Mouse (Mus musculus): ENCODE data around the gene Slc38a9.
A peak's percentile ranks its signal among the peaks of the same experiment; 100 is the strongest.

The Slc38a9 gene

DNA sequence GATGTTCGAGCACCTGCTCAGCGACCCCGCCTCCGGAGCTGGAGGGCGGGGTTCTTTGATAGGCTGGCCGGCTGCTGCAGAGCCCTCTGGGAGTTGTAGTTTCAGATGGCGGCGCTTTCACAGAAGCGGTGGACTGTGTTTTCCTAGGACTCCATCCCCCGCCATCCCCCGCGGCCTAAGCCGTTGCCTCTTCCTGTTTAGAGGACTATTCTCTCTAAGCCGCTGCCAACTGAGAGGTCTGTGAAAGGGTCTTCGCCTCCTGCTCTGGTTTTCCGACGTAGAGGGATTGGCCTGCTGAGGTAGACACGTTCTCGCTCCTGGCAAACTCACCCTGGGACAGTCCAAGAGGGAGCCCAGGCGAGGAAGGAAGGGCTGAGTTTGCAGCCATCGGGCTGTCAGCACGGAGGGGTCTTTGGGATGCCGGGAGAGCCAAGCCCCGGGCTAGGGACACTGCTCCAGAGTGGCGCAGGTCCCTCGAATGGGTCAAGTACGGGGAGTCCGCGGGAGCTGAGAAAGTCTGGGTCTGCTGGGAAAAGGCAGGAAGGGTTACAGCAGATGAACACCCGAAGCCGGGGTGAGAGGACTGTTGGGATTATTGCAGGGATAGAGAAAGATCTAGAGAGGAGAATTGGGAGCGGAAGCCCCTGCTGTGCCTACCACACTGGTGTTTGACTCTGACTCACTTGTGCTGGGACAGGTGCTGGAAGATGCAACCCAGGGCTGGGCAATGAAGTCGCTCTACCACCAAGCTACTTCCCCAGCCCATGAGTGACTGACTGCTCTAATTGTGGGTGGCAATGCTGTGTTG, at the start of gene Slc38a9:
Gene Slc38a9, plus strand, starts transcription at position 178 of the 808 bp plus-strand sequence.
- peak; percentile 93 for DNase-seq (ENCODE audit: low read depth)

DNA sequence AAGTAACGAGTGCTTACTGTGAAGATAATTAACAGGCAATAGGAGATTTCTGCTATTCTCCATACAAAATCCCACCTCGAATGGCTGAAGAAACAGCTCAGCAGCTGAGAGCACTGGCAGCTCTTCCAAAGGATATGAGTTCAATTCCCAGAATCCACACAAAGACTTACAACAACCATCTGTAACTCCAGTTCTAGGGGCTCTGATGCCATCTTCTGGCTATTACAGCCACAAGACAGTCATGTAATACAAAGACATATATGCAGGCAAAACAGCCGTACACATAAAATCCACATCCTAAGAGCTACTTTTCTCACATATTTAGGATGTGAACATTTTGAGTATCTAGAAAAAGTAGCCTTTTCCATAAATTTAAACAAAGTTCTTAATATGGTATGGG, 39.0 kb upstream of the Slc38a9 start:
- DNase-seq (ENCODE audit: low read depth): no peak

DNA sequence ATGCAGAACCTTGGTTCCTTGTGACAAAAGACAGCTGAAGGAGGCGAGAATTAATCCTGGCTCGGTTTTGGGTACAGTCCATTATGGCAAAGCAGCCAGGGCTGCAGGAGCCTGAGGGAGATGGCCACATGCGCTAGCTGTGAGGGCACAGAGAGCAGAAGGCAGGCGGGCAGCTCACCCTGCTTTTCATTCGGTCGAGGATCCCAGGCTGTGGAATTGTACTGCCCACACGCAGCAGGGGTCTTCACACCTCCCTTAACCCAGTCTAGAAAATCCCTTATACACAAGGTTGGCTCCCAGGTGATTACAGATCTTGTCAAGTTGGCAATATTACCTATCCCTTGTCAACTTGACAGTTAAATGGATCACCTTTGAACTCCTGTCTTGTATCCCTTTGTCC, 36.9 kb upstream of the Slc38a9 start:
- DNase-seq (ENCODE audit: low read depth): no peak

DNA sequence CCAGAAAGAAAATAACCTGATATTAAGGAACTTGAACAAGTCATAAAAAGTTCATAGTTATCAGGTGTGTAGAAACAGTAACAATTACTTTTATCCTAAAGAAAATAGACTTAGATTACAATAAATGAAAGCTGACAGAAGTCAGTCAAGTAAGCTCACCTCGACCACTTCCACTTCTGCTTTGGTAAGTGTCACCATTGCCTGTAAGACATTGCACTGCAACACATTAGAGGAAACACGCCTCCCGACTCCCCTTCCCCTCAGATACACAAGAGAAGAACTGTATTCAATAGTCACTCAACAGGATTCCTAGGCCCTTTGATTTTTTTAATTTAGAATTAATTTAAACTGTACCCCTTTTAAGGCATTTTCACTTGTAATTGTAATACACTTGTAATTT, 35.9 kb upstream of the Slc38a9 start:
- no peak for DNase-seq (ENCODE audit: low read depth)

DNA sequence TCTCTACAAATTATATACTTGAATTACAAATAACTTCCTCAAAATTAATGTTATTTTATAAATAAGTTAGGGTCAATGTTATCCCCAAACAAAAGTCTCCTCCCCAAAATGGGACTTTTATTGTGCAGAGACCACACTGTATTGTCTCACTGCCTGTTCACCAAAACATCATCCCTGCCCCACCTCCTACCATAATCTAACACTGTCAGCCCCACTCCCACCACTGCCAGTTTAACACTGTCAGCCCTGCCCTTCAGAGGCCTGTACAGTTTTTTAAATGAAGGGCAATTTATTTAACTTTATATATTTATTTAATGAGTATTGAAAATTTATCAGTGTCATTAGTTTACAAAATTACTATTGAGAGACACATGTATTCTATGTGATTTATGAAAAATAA, 35.0 kb upstream of the Slc38a9 start:
- no peak for DNase-seq (ENCODE audit: low read depth)

DNA sequence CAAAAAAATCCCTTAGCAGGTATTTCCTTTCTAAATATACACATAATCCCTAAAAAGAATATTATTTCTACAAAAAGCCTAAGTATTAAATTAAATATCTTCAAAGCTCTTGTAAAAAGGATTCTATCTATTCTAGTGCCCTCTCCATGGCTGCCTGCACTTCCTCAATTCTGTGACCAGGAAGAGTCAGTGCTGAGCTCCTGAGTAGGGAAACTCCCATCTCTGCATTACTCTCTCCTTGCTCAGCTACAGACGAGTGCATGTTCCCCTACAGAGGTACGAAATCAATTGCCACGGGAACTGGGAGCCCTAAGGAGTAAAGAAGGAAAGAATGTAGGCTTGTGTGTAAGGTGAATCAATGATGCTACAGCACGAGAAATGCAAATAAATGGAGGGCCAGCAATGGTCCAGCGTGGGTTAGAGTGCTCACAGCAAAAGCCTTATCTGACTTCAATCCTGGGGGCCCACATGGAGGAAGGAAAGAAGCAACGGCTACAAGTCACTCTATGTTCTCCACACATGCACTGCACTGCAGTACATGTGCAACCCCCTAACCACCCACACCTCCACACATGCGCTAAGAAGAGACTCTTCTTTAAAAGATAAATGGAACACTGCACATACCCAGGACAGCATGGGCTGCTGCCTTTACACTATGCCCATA, 25.2 kb upstream of the Slc38a9 start:
- DNase-seq (ENCODE audit: low read depth): no peak

DNA sequence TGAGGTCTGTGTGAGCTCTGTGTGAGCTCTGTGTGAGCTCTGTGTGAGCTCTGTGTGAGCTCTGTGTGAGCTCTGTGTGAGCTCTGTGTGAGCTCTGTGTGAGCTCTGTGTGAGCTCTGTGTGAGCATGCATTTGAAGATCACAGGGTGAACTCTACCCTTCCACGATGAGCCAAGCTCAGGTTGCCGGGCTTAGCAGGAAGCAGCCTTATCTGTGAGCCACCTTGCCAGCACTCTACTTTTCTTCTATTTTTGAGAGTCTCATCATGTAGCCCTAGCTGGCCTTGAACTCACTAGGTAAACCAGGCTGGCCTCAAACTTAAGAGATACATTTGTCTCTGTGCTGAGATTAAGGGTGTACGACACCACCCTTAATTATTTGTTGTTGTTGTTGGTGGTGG, 24.1 kb upstream of the Slc38a9 start:
- no peak for DNase-seq (ENCODE audit: low read depth)

DNA sequence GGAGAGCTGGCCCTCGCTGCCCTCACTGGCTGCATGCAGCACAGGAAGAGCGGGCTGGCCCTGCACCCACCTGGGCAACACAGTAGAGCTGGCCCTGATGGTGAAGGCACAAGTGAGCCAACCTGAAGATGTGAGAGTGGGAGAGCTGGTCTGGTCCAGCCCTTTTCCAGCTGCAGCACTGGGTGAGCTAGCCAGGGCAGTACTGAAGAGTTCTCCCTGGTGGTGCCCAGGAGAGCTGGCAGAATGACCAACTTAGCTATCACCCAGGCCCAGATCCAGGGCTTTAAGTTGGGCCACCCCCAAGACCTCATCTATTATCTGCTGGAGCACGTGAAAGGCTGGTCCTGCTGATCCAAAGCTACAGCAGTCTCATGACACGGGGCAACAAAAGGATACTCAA, 21.4 kb upstream of the Slc38a9 start:
- DNase-seq (ENCODE audit: low read depth): no peak

DNA sequence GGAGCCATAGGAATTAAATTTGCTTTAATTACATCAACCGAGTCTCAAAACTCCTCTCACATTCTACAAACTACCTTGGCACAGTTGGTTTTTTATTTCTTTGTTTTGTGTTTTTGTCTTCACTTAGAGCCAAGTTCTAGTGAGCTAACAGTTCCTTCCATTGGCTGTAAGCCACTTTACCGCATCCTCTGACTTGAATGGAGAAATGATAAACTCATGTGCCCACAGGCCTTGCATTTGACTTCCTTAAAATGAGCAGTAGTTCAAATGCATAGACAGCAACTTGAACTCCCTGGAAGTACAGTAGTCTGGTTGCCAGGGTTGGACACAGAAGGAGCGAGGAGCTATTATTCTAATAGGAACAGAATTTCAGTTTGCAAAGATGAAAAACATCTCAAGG, 17.7 kb upstream of the Slc38a9 start:
- no peak for DNase-seq (ENCODE audit: low read depth)

DNA sequence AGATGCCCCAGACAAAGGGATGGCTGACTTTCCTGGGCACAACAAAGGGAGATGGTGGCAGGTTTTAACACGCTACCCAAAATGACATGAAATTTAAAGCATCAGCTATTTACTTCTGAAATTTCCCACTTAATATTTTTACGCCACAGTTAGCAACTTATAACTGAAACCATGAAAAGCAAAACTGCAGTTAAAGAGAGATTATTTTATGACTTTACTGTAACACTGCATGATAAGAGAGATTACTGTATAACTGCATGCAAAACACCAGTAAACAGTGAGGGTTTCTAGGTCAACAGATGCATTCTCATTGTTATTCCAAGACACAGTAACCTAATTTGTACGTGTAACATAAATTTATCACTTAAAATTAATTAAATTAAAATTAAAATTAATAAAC, 15.6 kb upstream of the Slc38a9 start:
- DNase-seq (ENCODE audit: low read depth): no peak

DNA sequence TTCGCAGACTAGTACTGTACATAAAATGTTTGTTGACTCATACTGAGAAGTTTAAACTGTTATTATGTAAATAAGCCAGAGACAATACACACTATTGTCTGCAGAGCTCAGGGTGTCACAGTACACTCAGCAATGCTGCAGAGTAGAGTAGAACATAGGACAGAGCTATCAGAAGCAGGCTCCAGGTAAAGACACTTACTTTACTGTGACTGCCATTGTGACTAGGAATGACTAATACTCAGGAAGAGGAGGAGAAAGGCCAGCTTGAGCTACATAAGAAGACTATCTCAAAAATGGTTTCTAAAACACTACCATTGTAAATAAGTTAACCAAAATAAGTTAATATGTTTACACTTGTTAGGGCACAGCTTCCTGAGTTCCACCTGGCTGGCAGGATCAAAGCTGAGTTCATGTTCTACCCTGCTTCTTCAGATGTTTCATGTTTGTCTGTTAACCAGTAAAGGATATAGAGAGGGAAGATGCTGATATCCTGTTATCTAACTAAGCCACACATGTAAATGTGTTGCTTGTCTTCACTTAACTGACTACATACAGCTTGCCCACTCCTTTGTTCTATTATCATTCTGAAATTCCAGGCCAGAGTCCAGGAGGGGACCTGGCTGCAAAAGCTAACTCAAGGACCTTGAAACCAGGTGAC, 14.9 kb upstream of the Slc38a9 start:
- no peak for DNase-seq (ENCODE audit: low read depth)

DNA sequence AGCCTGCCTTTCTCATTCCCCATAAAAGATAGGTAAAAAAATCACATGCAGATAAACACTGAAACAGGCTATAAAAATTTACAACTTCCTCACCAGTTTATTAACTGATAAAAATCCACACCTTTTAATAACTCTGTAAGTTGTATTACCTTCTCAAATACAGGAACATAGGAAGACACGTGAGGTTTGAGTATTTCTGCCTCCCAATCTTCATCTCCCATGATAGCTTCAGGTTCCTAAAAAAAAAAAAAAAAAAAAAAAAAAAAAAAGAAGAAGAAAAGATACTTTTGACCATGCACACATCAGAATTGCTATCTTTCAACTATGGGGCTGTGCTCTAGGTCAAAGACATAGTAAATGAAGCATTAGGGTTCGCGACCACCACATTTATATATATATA, 9.4 kb upstream of the Slc38a9 start:
- no peak for DNase-seq (ENCODE audit: low read depth)

DNA sequence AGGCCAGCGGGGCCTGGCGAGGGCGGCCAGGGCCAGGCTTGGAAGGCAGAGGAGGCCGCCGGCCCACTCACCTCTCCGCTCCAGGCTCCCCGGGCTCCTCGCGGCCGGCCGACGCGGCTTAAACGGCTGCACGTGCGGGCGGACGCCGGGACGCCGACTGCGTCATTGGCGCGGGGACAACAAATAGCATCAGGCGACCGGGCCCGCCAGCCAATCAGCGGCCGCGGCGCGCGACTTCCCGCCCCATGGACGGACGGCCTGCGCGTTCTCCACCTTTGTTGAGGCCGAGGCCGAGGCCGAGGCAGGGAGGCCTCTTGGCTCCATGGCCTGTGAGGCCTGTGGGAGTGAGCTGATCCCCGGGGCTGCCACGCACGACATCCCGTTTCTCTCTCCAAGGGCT, 8.3 kb upstream of the Slc38a9 start, which contains the start of gene Ddx4:
Gene Ddx4, minus strand, starts transcription at position 271 of the 400 bp plus-strand sequence.
- no peak for DNase-seq (ENCODE audit: low read depth)

DNA sequence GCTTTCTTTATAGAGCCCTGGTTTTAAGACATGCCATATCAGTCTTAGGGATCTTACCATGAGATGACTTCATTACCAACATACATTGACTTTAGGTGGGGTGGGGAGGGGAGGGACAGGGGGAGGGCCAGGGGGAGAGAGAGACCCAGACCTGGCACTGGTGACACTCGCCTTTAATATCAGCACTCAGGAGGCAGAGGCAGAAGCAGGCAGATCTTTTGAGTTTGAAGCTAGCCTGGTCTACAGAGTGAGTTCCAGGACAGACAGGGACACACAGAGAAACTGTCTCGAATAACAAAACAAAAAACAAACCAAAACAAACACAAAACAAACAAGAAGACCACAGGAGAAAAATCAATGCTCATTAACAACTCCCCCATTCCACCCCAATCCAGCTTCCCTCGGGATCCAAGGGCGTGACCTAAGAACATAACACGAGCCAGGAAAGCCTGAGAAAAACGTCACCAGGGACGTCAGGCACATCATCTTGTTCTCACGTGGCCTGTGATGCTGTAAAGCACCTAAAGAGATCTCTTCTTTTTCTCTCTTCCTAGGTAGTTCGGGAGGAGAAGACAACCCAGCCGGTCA, 471 bp upstream of the Slc38a9 start:
- no peak for DNase-seq (ENCODE audit: low read depth)

DNA sequence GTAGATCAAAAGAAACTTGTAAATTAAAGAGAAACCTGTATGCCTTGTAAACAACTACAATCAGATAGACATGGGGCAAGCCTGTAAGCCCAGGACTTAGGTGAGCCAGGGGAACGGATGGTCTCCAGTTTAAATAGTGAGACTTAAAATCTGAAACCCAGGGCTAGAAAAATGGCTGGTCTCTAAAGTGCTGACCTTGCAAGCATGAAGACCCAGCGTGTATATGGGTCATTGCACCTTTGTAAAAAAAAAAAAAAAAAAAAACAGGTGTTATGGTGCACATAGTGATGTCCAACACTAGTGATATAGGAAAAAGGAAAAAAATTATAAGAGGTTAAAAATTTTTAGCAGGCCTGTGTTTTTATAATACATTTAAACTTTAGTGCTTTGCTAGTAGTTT, 1.1 kb downstream of the Slc38a9 start:
- no peak for DNase-seq (ENCODE audit: low read depth)

DNA sequence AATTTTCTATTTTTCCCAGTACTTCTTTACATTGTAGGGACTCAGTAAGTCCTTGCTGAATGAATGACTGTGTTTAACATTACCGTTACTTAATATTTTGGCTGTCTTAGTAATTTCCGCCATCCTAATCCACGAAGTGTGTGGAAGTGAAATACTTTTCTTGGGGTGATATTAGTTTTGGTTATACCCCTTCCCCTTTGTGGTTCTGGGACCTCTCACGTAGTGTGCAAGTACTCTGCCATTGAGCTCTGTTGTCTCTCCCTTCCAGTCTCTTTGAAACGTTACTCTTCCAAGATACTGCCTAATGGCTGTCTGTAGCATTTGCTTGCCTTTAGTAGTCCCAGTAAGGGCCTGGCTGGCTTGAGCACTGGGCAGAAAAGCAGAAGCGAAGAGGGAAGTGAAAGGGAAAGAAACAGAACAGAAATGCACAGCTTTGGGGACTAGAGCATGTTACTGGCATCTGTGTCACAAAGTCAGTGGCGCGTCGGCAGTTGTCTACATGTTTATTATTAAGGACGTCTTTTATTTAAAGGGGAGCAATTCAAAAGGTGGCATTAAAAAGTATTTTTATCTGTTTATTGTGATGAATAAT, 6.0 kb downstream of the Slc38a9 start:
- DNase-seq (ENCODE audit: low read depth): no peak

DNA sequence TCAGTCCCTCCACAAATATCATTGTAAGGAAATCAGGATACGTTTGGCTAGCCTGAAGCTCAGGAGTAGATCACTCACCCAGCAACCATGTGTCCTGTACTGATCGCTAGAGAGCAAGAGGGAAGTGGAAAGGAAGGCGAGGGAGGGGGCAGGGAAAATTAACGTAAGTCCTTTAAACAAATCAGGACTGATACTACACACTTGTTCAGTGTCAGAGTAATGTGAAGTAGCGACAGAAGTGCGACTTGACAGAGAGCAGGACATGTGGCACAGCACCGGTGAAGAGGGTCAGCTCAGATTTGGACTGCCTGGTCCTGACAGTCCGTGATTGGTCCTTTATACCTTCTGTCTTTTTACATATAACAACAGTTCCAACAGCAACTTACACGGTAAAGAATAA, 6.7 kb downstream of the Slc38a9 start:
- DNase-seq (ENCODE audit: low read depth): no peak

DNA sequence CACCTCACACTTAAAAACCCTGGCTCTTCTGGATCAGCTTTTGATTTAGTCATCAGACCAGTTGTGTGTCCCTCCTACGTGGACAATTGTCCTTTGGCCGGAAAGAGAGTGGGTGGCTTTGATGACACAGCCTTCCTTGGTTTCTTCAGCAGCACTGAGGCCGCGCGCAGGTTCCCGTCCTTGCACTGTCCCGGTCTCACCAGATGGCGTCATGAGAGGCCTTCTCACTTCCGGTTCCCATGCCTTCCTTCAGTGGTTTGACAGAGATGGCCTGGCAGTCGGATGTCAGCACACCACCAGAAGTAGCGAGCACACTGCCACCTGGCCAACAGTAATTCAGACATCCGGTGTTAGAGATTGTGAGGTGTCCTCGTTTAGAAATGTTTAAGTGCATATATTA, 11.2 kb downstream of the Slc38a9 start:
- DNase-seq (ENCODE audit: low read depth): no peak

DNA sequence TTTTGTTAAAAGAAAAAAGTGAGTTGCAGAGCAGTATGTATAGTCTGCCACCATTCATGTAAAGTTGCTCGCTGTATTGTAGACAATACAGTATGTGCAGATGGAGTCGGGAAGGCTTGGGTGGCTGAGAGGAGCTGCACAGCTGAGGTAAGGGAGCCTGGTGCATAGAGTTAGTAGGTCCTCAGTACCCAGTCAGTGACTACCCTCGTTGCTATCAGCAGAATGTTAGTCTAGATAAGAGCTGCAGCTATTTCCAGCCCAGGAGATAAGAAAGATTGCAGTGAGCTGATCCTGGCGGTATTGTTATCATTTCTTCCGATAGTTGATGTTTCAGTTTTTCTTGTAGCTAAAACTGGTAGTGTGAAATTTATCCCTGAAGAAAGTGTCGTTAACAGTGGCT, 12.2 kb downstream of the Slc38a9 start:
- DNase-seq (ENCODE audit: low read depth): no peak

DNA sequence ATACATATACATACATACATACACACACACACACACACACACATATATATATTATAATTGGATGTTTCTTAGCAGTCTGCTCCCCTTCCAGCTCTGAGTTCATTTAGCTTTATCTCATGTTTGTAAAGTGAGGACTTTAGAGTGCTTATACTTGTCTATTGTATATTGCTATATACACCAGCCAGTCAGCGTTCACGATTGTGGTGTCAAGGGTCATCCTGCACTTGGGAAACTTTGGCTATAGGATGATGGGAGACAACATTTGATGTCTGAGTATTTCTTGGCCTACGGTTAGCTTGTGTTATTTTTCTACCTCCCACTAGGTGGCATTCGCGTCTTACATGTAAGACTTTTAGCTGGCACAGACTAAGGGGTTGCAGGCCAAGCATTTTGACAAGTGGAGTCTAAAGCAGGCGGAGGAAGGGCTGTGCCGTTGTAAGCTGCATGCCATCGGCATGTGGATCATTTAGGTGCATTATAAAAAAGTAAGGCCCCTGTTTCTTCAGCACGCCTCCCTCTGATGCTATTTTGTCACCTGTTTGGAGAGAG, 13.4 kb downstream of the Slc38a9 start:
- DNase-seq (ENCODE audit: low read depth): no peak

DNA sequence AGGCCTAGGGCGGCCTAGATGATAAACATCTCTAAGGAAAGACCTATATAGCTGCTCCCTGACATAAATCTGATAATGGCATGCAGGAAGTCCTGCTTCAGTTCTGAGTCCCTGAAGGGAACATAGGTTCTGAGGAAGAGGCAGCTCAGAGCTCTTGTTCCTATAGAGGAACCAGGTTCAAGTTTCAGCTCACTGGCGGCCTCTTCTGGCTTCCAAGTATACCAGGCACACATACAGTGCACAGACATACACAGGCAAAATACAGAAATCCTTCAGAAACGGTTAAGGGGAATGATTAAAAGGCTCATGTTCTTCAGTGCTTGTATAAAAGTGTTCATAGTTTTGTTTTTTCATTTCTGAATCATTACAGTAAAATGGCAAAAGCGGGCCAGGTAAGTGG, 17.6 kb downstream of the Slc38a9 start:
- no peak for DNase-seq (ENCODE audit: low read depth)

DNA sequence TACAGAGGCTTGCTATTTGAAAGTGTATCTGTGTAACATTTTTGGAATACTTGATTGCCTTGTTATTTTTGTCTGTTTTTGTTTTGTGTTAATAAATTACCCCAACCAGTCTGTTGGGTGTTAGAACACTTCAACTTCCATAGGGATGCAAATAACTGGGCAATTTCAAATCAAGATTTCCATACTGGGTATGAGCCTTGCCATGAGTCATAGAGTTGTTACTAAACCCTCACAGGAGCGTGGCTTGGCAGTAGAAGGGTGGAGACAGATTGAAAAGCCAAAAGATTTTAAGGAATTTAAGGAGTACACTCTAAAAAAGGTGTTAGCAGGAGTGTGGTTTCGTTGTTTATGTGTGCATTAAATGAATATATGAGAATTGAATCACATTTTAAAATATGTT, 22.8 kb downstream of the Slc38a9 start:
- no peak for DNase-seq (ENCODE audit: low read depth)
